Mouse (Mus musculus) embryonic stem cell, embryonic (primary cell): Measurements from ENCODE around the gene Cbarp.

ENCODE experiments used
- CTCF ChIA-PET, 4 experiments: fragments of 300-600 bp in 2 of 4; fragments of 350-600 bp in 2 of 4; sonication (Branson Sonifier 250); formaldehyde crosslinking; loops; one replicate each; lab custom pipeline; 2022; ENCODE audit warnings: inconsistent platforms in 2 of 4; lab: Charles Lee
- POLR2A ChIA-PET, 4 experiments: fragments of 300-600 bp in 2 of 4; fragments of 350-600 bp in 2 of 4; sonication (Branson Sonifier 250); formaldehyde crosslinking; loops; one replicate each; lab custom pipeline; 2022; ENCODE audit warnings: antibody characterized with exemption in 4 of 4, inconsistent platforms in 1 of 4; lab: Charles Lee

Cbarp gene

DNA sequence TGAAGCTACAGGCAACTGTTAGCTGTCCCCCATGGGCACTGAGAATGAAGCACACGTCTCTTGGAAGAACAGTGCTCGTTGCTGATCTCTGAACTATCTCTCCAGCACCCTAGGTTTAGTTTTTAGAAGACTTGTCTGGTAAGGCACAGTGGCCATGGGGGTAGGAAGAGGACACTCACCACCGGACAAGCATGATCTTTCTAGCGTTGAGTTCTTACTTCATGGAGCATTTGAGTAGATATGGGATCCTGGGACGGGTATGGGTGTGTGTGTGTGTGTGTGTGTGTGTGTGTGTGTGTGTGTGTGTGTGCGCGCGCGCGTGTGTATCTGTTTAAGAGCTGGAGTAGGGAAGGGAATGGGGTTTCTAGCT, at the start of gene Cbarp:
Gene Cbarp, minus strand, starts transcription at position 170 of the 370 bp plus-strand sequence.
- ChIA-PET POLR2A (interaction anchor here (0.5 to 4.5 kb wide), 48 partner anchors 8 to 300 kb away, joined by 3 to 60 read pairs (median 4); partner anchors contain the start of genes Cirbp (in 2 of the 4), Tmem259 (in 2 of the 4), Arid3a (in 1 of the 4) and Ndufs7 (in 1 of the 4)), CTCF (interaction anchor here (0.6 to 2.8 kb wide), 18 partner anchors 24 to 316 kb away, joined by 3 to 13 read pairs (median 4); partner anchors contain the start of genes Tmem259 (in 2 of the 4), Dazap1 (in 1 of the 4), Gamt (in 1 of the 4) and Mum1 (in 1 of the 4))

GRCm38 (mm10) chr10:80189999-80190398, 49.4 kb upstream of the Cbarp start:
- POLR2A ChIA-PET: interaction anchor here in 3 of 4 experiments (0.6 to 2.7 kb wide), 10 partner anchors 11 to 230 kb away, joined by 3 to 12 read pairs (median 3); partner anchors contain the start of genes Efna2 (in 2 of the 3), Mbd3 (in 1 of the 3) and Wdr18 (in 1 of the 3)
- CTCF ChIA-PET: interaction anchor here in 3 of 4 experiments (0.6 to 1.4 kb wide), 6 partner anchors 8 to 178 kb away, joined by 3 to 10 read pairs (median 4); partner anchors contain the start of gene Mum1 (in 1 of the 3)

DNA sequence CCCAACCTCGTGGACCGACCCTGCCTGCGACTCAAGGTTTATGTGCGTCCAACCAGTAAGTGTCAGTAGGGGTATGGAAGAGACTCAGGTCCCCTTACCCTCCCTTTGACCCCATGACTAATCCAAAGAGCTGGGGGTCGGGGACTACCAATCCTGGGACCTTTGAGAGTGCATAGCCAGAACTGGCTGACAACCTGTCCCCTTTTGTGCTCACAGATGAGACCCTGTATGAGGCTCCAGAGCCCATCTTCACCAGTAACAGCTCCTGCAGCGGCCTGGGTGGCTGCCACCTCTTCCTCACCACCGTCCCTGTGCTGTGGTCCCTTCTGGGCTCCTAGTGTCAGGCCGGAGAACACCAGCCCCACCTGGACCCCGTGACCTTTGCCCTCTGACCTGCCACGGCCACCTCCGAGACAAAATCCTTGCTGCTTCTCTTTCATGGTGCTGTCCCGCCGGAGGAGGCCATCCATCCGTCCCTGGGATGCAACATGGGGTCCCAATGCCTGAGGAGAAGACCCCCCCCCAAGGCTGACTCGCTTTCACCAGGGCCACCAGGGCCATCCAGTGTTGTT, 47.9 kb upstream of the Cbarp start:
- ChIA-PET POLR2A (interaction anchor here in 2 of 4 experiments (0.5 to 1.4 kb wide), 4 partner anchors 9 to 22 kb away, joined by 3 to 6 read pairs (median 6); partner anchors contain the start of gene Efna2 (in 1 of the 2)), CTCF (interaction anchor here in 1 of 4 experiments (1.0 kb wide), 1 partner anchor 13 kb away, joined by 3 read pairs; no protein-coding TSS in a partner anchor)

DNA sequence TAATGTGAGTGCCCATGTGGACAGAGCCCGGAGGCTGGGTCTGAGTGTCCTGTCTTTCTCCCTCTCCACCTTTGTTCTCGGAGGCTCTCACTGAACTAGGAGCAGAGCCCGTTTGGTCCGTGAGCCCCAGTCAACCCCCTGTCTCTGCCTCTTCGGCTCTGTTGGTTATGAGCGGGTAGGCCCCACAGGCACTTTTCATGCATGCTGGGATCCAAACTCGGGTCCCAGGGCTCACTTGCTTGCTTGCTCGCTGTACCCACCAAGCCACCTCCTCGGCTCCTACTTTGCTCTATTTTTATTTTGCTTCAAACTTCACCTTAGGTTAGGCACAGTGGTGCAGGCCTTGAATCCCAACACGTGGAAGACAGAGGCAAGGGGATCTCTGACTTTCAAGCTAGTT, 47.1 kb upstream of the Cbarp start:
- ChIA-PET CTCF (interaction anchor here in 1 of 4 experiments (1.0 kb wide), 1 partner anchor 13 kb away, joined by 3 read pairs; no protein-coding TSS in a partner anchor), POLR2A (interaction anchor here in 1 of 4 experiments (0.5 to 1.4 kb wide), 5 partner anchors 8 to 22 kb away, joined by 3 to 6 read pairs (median 4); partner anchors contain the start of gene Efna2)

- ChIA-PET CTCF (interaction anchor here in 2 of 4 experiments (0.6 to 1.3 kb wide), 3 partner anchors 11 to 58 kb away, joined by 4 to 16 read pairs (median 5); no protein-coding TSS in a partner anchor), POLR2A (interaction anchor here (0.6 to 2.5 kb wide), 10 partner anchors 14 to 183 kb away, joined by 3 to 16 read pairs (median 4); partner anchors contain the start of genes Dazap1 (in 1 of the 4), Gamt (in 1 of the 4) and Mum1 (in 1 of the 4))
Measured at GRCm38 (mm10) chr10:80186649-80187048, 46.0 kb upstream of the Cbarp start.

DNA sequence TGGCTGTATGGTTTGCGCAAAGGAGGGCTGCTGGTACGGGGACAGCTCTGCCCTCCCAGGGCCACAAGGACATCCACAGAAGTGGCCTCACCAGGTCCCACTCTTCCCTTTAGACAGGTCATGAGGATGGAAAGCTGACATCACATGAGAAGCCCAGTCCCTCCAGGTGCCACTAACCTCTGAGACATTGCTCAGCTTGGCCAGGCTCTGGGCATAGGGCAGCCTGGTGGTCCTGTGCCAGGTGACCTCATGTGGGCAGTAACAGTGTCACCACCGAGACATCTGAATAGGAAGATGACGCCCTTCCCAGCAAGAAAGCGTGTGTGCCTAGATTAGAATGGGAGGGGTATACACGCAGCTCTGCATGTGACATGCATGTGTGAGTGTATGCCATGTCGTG, 41.9 kb upstream of the Cbarp start:
- CTCF ChIA-PET: interaction anchor here in 2 of 4 experiments (0.5 to 1.2 kb wide), 4 partner anchors 9 to 62 kb away, joined by 3 to 4 read pairs (median 3); no protein-coding TSS in a partner anchor

GRCm38 (mm10) chr10:80180823-80181222, 40.2 kb upstream of the Cbarp start:
- ChIA-PET CTCF (interaction anchor here in 3 of 4 experiments (0.5 to 1.5 kb wide), 6 partner anchors 19 to 193 kb away, joined by 3 to 8 read pairs (median 4); no protein-coding TSS in a partner anchor), POLR2A (interaction anchor here (0.5 to 5.3 kb wide), 16 partner anchors 9 to 675 kb away, joined by 3 to 36 read pairs (median 3); partner anchors contain the start of genes 1600002K03Rik (in 1 of the 4), Mum1 (in 1 of the 4), Ptbp1 (in 1 of the 4) and Rps15 (in 1 of the 4))

More for the DNA sequence above, 41.9 kb upstream of the Cbarp start:
- POLR2A ChIA-PET: interaction anchor here in 3 of 4 experiments (0.5 to 5.3 kb wide), 10 partner anchors 11 to 147 kb away, joined by 3 to 36 read pairs (median 4); partner anchors contain the start of genes 1600002K03Rik (in 1 of the 3), Pcsk4 (in 1 of the 3) and Reep6 (in 1 of the 3)

DNA sequence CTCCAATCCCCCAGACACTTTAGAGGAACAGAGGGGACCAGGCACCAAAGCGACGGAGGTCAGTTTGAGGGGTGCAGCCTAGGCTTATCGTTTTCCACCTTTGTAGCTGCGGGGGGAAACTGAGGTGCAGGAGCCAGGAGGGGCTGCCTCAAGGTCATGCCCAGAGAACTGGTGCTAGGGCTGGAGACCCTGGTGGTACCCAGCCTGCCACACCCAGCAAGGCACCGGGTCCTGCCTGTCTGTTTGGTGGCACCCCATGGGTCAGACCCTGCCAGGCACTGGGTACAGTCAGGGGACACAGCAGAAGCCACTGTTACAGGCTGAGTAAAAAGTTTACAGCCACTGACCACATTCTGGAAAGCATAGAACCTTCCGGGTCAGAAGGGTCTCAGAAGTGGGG, 39.7 kb upstream of the Cbarp start:
- CTCF ChIA-PET: interaction anchor here in 2 of 4 experiments (1.0 to 2.1 kb wide), 6 partner anchors 19 to 194 kb away, joined by 3 to 8 read pairs (median 5); no protein-coding TSS in a partner anchor
- POLR2A ChIA-PET: interaction anchor here (0.5 to 5.3 kb wide), 11 partner anchors 8 to 329 kb away, joined by 3 to 36 read pairs (median 5); partner anchors contain the start of genes 1600002K03Rik (in 1 of the 4) and Rps15 (in 1 of the 4)

GRCm38 (mm10) chr10:80179068-80180051, 38.7 kb upstream of the Cbarp start, which contains the start of gene Efna2:
Gene Efna2, plus strand, starts transcription at chr10:80179482.
- ChIA-PET CTCF (interaction anchor here in 3 of 4 experiments (0.9 to 2.1 kb wide), 12 partner anchors 20 to 327 kb away, joined by 3 to 8 read pairs (median 4); partner anchors contain the start of gene Mum1 (in 1 of the 3)), POLR2A (interaction anchor here in 3 of 4 experiments (0.5 to 5.3 kb wide), 20 partner anchors 9 to 134 kb away, joined by 3 to 36 read pairs (median 4); partner anchors contain the start of genes Mum1 (in 2 of the 3), Rps15 (in 2 of the 3), Cirbp (in 1 of the 3) and Dazap1 (in 1 of the 3))

DNA sequence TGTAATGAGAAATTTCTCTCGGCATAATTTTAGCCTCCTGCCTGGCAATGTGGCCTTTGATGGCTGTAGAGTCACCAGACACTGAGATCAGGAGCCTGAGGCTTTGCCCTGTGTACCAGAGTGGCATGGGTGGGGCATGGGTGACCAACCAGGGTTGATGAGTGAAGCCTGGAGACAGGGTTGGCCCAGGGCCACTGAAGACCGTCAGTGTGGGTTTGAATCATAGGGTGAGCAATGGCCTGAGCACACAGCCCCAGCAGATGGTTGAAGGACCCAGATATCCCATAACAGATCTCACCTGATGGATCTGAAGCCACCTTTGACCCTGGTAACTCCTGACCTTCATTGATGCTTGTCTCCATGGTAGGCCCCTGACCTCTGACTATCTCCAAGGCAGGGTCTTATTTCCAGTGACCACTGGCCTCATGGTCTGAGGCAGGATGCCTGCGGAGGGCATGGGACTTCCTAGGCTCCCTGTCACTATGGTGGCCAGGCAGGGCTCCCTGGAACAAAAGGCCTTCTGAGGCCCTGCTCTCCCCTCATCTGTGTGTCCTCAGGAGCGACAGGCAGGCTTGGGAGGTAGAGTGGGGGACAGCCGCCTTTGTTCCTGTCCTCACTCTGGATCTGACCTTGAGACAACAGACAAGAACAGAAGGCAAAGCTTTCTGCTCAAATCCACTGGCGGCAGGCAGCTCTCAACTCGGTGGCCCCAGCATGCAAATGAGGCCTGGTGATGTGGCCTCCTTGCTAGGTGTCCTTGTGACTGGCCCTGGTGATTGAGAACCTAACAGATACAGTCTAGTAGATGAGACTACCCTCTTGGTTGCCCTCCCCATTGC, 37.0 kb upstream of the Cbarp start:
- ChIA-PET CTCF (interaction anchor here in 3 of 4 experiments (0.6 to 2.8 kb wide), 9 partner anchors 49 to 329 kb away, joined by 3 to 13 read pairs (median 4); partner anchors contain the start of gene Mum1 (in 1 of the 3)), POLR2A (interaction anchor here in 2 of 4 experiments (0.6 to 5.3 kb wide), 16 partner anchors 9 to 1254 kb away, joined by 3 to 36 read pairs (median 4); partner anchors contain the start of genes Dazap1 (in 1 of the 2), Gamt (in 1 of the 2), Mum1 (in 1 of the 2) and Rps15 (in 1 of the 2))

DNA sequence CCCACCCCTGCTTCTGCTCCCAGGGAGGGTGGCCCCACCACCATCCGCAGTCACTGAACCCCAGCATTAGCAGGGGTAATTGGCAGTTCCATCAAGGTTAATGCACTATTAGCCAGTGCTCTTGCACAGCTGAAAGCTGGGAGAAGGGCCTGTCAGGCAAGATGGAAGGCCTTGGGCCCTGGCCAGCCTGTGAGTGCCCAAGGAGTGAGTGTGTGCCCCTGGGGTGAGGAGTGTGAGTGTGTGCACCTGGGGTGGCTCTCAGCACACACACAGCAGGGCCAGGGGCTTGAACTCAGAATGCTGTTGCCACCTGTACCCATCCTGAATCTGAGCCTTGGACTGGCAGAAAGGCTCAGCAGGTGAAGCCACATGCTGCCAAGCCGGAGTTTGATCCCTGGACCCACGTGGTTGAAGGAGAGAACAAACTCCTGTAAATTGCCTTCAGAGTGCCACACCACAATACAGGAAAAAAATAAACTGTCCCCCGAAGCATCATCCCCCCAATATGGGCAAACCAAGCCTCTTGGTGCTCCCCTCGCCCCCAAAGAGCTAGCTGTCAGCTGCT, 35.7 kb upstream of the Cbarp start:
- POLR2A ChIA-PET: interaction anchor here (0.6 to 3.9 kb wide), 39 partner anchors 8 to 279 kb away, joined by 3 to 23 read pairs (median 4); partner anchors contain the start of genes Cirbp (in 2 of the 4), Dazap1 (in 2 of the 4), Mum1 (in 2 of the 4) and Ndufs7 (in 2 of the 4)
- CTCF ChIA-PET: interaction anchor here (0.6 to 3.0 kb wide), 56 partner anchors 8 to 216 kb away, joined by 3 to 53 read pairs (median 4); partner anchors contain the start of genes Mum1 (in 3 of the 4), Adamtsl5 (in 2 of the 4), Rps15 (in 2 of the 4) and Apc2 (in 1 of the 4)

DNA sequence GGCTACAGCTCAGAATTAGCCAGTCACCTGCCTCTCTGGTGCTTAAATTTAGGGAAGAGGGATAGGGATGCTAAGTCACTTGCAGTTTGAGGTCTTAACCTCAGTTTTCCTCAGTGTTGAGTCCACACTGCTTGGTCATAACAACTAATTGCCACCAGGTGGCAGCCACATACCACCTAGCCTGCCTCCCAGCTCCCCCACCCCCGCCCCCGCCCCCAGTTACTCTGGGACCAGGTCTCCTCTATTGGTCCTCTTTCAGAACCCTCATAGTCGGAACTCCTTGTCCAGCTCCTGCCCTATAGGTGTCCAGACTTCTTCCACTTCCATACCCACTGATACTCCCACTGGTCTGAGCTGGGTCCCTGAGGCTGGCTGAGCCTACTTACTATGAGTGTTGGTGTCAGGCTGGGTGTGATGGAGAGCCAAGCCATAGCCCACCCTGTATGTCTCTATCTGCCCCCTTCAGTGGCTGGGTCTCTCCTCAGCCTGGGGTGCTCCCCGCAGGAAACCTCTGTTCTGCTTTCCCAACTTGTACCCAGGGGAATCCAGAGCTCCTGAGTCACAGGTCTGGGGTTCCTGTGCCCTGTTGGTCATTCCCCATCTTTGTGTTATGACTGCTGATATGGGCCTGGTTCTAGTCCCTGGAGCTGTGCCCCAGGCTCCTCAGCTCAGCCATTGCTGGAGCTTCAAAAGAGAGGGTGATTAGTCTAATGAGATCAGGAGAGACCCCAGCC, 35.1 kb upstream of the Cbarp start:
- POLR2A ChIA-PET: interaction anchor here (0.6 to 3.9 kb wide), 48 partner anchors 8 to 465 kb away, joined by 3 to 23 read pairs (median 4); partner anchors contain the start of genes Ndufs7 (in 3 of the 4), Rps15 (in 3 of the 4), Cirbp (in 2 of the 4) and Dazap1 (in 2 of the 4)

GRCm38 (mm10) chr10:80174705-80175104, 34.1 kb upstream of the Cbarp start:
- CTCF ChIA-PET: interaction anchor here (0.5 to 3.0 kb wide), 47 partner anchors 8 to 615 kb away, joined by 3 to 53 read pairs (median 5); partner anchors contain the start of genes Apc2 (in 1 of the 4), Cirbp (in 1 of the 4), Dazap1 (in 1 of the 4) and Gamt (in 1 of the 4)
- POLR2A ChIA-PET: interaction anchor here in 3 of 4 experiments (0.6 to 10.9 kb wide), 24 partner anchors 10 to 466 kb away, joined by 3 to 284 read pairs (median 5); partner anchors contain the start of genes Rps15 (in 2 of the 3), Apc2 (in 1 of the 3), Cirbp (in 1 of the 3) and Dazap1 (in 1 of the 3)

More for the DNA sequence above, 35.1 kb upstream of the Cbarp start:
- CTCF ChIA-PET: interaction anchor here (0.5 to 3.0 kb wide), 73 partner anchors 8 to 614 kb away, joined by 3 to 53 read pairs (median 4); partner anchors contain the start of genes Mum1 (in 3 of the 4), Adamtsl5 (in 2 of the 4), Dazap1 (in 2 of the 4) and Rps15 (in 2 of the 4)
